Mouse (Mus musculus) heart, embryonic 16.5 days (tissue): ENCODE measurements around the gene Atp8b3. TPM values are rescaled to one million over a fixed set of nuclear protein-coding genes. Genes with fewer than 3 reads are reported as not detected.

Source experiments
- ATAC-seq: fragments of 200-750 bp; cut with Nextera tagmentation; replicated peaks from 2 replicates; pipeline ENCODE4 v1.8.0; 2017; ENCODE audit warnings: moderate number of reproducible peaks; ENCODE audit not compliant: insufficient read depth, low FRiP score; ENCODE audit errors: extremely low read depth
- H3K27ac ChIP-seq: fragments of 300-500 bp; sonication (generic); 2 replicates; pipeline ENCODE4 v1.5.1; 2014; ENCODE audit warnings: mild to moderate bottlenecking, low read length, control low read depth, moderate library complexity
- H3K27me3 ChIP-seq: fragments of 300-500 bp; sonication (generic); 2 replicates; pipeline ENCODE4 v1.6.1; 2014; ENCODE audit warnings: low read length, mixed read lengths; ENCODE audit not compliant: control insufficient read depth, insufficient read depth
- H3K36me3 ChIP-seq: fragments of 300-500 bp; sonication (generic); 2 replicates; pipeline ENCODE4 v1.6.1; 2014; ENCODE audit not compliant: control insufficient read depth, insufficient read depth
- H3K4me1 ChIP-seq: fragments of 300-500 bp; sonication (generic); 2 replicates; pipeline ENCODE4 v1.6.1; 2014; ENCODE audit warnings: low read length, mixed read lengths; ENCODE audit not compliant: control insufficient read depth, insufficient read depth
- H3K4me2 ChIP-seq: fragments of 300-500 bp; sonication (generic); 2 replicates; pipeline ENCODE4 v1.6.1; 2014; ENCODE audit warnings: low read depth, mild to moderate bottlenecking, control low read depth, low read length
- H3K4me3 ChIP-seq: fragments of 300-500 bp; sonication (generic); 2 replicates; pipeline ENCODE4 v1.5.1; 2014; ENCODE audit warnings: mild to moderate bottlenecking, control low read depth, low read length
- H3K9ac ChIP-seq: fragments of 300-500 bp; sonication (generic); 2 replicates; pipeline ENCODE4 v1.6.1; 2014; ENCODE audit warnings: low read length, control low read depth
- H3K9me3 ChIP-seq: fragments of 300-500 bp; sonication (generic); replicated peaks from 2 replicates; pipeline ENCODE4 v1.6.1; 2016; ENCODE audit warnings: low read length; ENCODE audit not compliant: control insufficient read depth
- WGBS: fragments of 180-500 bp; shearing (Covaris S2); extraction: QIAGEN DNeasy Blood & Tissue Kit; methylation state at CpG from one replicate; pipeline ENCODE4 v1.1.7; 2014; 5-methylcytosine and 5-hydroxymethylcytosine counted together
- polyA plus RNA-seq: library from polyadenylated mRNA; unstranded; fragments of >200 nt; fragmentation: Nextera tagmentation; extraction: Ambion mirVana; gene quantifications from 2 replicates; pipeline ENCODE4 v1.2.1, GENCODE M21; 2015

The Atp8b3 gene
- polyA plus RNA-seq, 1 experiment from 2014 or later = 0.03 TPM

DNA sequence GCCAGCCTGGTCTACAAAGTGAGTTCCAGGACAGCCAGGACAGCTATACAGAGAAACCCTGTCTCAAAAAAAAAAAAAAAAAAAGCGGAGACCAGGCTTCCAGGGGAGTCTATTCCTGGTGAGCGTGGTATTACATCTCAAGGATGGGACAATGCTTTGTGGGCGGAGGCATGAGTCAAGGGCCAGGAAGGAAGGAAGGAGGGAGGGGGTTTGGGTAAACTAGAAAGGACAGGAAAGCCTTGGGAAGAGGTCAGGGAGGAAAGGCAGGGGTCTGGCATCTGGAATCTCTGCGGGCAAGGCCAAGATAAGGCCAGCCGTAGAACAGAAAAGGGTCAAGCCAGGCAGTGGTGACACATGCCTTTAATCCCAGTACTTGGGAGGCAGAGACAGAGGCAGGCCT, 569 bp upstream of the Atp8b3 start:
- Histone ChIP-seq H3K4me3 (no peak overlapping the region), H3K4me1 (peaks cover 9% of the 10 kb centered on the region; the same call in 1 of the 2 replicates), H3K4me2 (no peak overlapping the region), H3K9me3 (no peaks in the 10 kb centered on the region), H3K36me3 (peaks cover 23% of the 10 kb centered on the region), H3K27ac (no peak overlapping the region), H3K27me3 (peaks cover 20% of the 10 kb centered on the region), H3K9ac (no peak overlapping the region)
- ATAC-seq = no peak
- WGBS = 20% methylated on average over 5 of the region's 5 CpGs

DNA sequence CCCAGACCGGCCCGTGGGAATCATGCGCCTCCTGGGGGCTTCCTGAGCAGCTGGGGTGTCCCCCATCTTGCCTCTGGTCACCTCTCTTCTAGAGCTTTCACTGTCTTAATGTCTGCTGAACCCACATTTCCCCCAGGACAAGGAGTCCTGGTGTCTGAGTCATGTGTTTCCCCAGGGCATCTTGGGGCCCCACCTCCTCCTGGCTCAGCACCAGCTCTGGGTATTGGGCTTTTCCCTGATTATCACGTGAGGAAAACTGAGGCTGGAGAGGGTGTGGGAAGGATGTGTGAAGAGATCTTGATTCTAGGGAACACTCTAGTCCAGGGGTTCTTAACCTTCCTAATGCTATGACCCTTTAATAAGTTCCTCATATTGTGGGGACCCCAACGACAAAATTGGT, 744 bp downstream of the Atp8b3 start:
- no peaks in the 10 kb centered on the region for H3K9me3 ChIP-seq
- peaks cover 9% of the 10 kb centered on the region; the same call in 1 of the 2 replicates for H3K4me1 ChIP-seq
- ATAC-seq = no peak
- H3K9ac ChIP-seq = no peak overlapping the region
- no peak overlapping the region for H3K4me2 ChIP-seq
- no peak overlapping the region for H3K4me3 ChIP-seq
- H3K36me3 ChIP-seq = peaks cover 15% of the 10 kb centered on the region
- no peak overlapping the region for H3K27ac ChIP-seq
- WGBS = 62% methylated on average over 5 of the region's 5 CpGs
- peaks cover 20% of the 10 kb centered on the region for H3K27me3 ChIP-seq

GRCm38 (mm10) chr10:80535711-80536110, 3.2 kb downstream of the Atp8b3 start:
- H3K27ac ChIP-seq = no peak overlapping the region
- no peak overlapping the region for H3K9ac ChIP-seq
- ATAC-seq = no peak
- peaks cover 9% of the 10 kb centered on the region; the same call in 1 of the 2 replicates for H3K4me1 ChIP-seq
- H3K4me3 ChIP-seq = no peak overlapping the region
- 18% methylated on average over 13 of the region's 13 CpGs for WGBS
- H3K9me3 ChIP-seq = no peaks in the 10 kb centered on the region
- H3K27me3 ChIP-seq = peaks cover 20% of the 10 kb centered on the region
- no peaks in the 10 kb centered on the region for H3K36me3 ChIP-seq
- no peak overlapping the region; the same call in 1 of the 2 replicates for H3K4me2 ChIP-seq

- ATAC-seq = no peak
- H3K4me3 ChIP-seq = no peak overlapping the region
- H3K36me3 ChIP-seq = no peaks in the 10 kb centered on the region
- peaks cover 20% of the 10 kb centered on the region for H3K27me3 ChIP-seq
- H3K4me1 ChIP-seq = peaks cover 9% of the 10 kb centered on the region; the same call in 1 of the 2 replicates
- no peak overlapping the region for H3K27ac ChIP-seq
- H3K4me2 ChIP-seq = peak overlapping the region; percentile 41
- no peak overlapping the region for H3K9ac ChIP-seq
- 12% methylated on average over 14 of the region's 14 CpGs for WGBS
- H3K9me3 ChIP-seq = no peaks in the 10 kb centered on the region
Measured at GRCm38 (mm10) chr10:80535071-80535470, 3.9 kb downstream of the Atp8b3 start.

GRCm38 (mm10) chr10:80533704-80534103, 5.2 kb downstream of the Atp8b3 start:
- Histone ChIP-seq H3K27ac (no peak overlapping the region), H3K36me3 (no peaks in the 10 kb centered on the region), H3K27me3 (peaks cover 20% of the 10 kb centered on the region), H3K4me2 (no peak overlapping the region), H3K4me3 (no peak overlapping the region), H3K4me1 (peaks cover under 1% of the 10 kb centered on the region; the same call in 1 of the 2 replicates), H3K9me3 (no peaks in the 10 kb centered on the region), H3K9ac (no peak overlapping the region)
- no peak for ATAC-seq
- WGBS = 17% methylated on average over 7 of the region's 7 CpGs

DNA sequence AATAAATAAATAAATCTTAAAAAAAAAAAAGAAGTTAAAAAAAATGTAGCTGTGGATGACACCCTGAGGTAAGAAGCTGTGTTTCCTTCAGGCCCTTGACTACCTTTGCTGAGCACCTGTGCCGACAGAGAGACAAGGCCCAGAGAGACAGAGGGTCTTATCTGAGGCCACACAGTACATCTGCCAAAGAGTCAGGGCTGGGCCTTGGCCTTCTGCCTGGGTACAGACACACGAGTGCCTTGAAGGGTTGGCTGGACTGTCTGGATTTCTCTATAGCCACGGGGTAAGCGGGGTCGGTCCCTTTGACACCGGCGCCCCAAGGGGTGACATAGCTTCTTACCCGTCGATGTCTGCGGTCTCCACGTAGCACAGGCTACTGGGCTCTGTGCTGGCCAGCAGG, 6.1 kb downstream of the Atp8b3 start:
- H3K27me3 ChIP-seq = peaks cover 16% of the 10 kb centered on the region
- ATAC-seq = no peak
- 85% methylated on average over 11 of the region's 11 CpGs for WGBS

GRCm38 (mm10) chr10:80526172-80526571, 12.8 kb downstream of the Atp8b3 start:
- no peak for ATAC-seq
- no peak overlapping the region for H3K27ac ChIP-seq
- H3K9ac ChIP-seq = no peak overlapping the region
- WGBS = 21% methylated on average over 9 of the region's 9 CpGs
- H3K9me3 ChIP-seq = peaks cover 6% of the 10 kb centered on the region; the same call in 1 of the 2 replicates
- H3K27me3 ChIP-seq = no peaks in the 10 kb centered on the region; the same call in none of the 2 replicates
- no peak overlapping the region for H3K4me2 ChIP-seq
- H3K4me1 ChIP-seq = no peaks in the 10 kb centered on the region
- no peaks in the 10 kb centered on the region for H3K36me3 ChIP-seq
- H3K4me3 ChIP-seq = no peak overlapping the region

More for the DNA sequence above, 6.1 kb downstream of the Atp8b3 start:
- Histone ChIP-seq H3K9me3 (no peaks in the 10 kb centered on the region), H3K4me1 (no peaks in the 10 kb centered on the region), H3K4me3 (no peak overlapping the region), H3K36me3 (no peaks in the 10 kb centered on the region), H3K4me2 (no peak overlapping the region), H3K27ac (no peak overlapping the region), H3K9ac (no peak overlapping the region)

- ATAC-seq = no peak
- no peaks in the 10 kb centered on the region for H3K36me3 ChIP-seq
- H3K9me3 ChIP-seq = peaks cover 6% of the 10 kb centered on the region; the same call in 1 of the 2 replicates
- no peak overlapping the region for H3K9ac ChIP-seq
- no peak overlapping the region for H3K27ac ChIP-seq
- WGBS = 95% methylated on average over 7 of the region's 7 CpGs
- no peaks in the 10 kb centered on the region for H3K4me1 ChIP-seq
- H3K27me3 ChIP-seq = peaks cover under 1% of the 10 kb centered on the region
- no peak overlapping the region for H3K4me2 ChIP-seq
- no peak overlapping the region for H3K4me3 ChIP-seq
Measured at GRCm38 (mm10) chr10:80523299-80523698, 15.6 kb downstream of the Atp8b3 start.

- WGBS = 64% methylated on average over 2 of the region's 2 CpGs
Measured at GRCm38 (mm10) chr10:80519287-80519686, 19.6 kb downstream of the Atp8b3 start.

More at GRCm38 (mm10) chr10:80519287-80519686, 19.6 kb downstream of the Atp8b3 start:
- no peak overlapping the region for H3K4me2 ChIP-seq
- peaks cover 18% of the 10 kb centered on the region for H3K27me3 ChIP-seq
- no peak overlapping the region for H3K4me3 ChIP-seq
- no peaks in the 10 kb centered on the region for H3K36me3 ChIP-seq
- no peak overlapping the region for H3K9ac ChIP-seq
- no peak overlapping the region for H3K27ac ChIP-seq
- H3K9me3 ChIP-seq = peaks cover 6% of the 10 kb centered on the region; the same call in 1 of the 2 replicates
- no peaks in the 10 kb centered on the region for H3K4me1 ChIP-seq
- ATAC-seq = no peak
